Mouse (Mus musculus) adrenal gland, adult 8-10 months (tissue): ENCODE measurements at regions not wholly inside any gene's neighbourhood (a gene's known extent, or its start where the extent isn't known, plus 50 kb on each side); places are given as distances from the start of the nearest gene placed in this dataset.

Experiments used
- DNase-seq: peaks from one replicate; pipeline ENCODE4 v3.0.0; 2022

DNA sequence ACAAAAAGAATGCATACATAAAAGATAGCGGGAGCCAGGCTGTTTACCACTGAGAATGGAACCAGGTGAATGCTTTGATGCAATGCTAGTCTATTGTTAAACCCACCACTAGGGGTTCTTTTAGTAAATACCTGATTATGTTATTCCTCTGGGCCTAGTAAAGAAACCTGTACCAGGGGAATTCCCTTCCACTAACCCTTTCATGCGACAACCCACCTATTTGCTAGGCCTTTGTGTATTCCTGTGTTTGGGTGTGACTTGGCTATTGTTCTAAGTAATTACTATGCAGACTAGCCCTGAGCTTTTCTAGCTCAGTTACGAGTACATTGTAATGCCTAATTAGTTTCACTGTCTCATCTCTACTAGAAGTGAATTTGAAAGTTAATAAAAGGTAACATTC lies 95.9 kb upstream of the 1700066M21Rik start:
- no peak for DNase-seq

DNA sequence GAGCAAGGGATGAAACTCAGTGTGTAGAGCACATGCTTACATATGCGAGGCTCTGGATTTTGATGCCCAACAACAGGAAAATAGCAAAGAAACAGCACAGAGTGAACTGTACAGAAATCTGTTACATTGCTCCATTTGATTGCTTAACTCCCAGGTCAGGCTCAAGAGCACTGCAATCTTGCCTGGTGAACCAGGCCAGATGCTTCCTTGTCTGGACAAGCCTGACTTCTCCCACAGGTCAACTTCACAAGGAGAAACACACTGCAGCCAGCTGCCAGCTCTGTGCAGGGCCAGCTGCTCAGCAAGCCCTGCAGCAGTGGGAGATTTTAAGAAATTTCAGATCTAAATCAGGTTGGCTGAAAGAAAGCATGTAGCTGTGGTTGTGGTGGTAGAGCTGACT lies 81.2 kb upstream of the 1700066M21Rik start:
- DNase-seq = no peak

DNA sequence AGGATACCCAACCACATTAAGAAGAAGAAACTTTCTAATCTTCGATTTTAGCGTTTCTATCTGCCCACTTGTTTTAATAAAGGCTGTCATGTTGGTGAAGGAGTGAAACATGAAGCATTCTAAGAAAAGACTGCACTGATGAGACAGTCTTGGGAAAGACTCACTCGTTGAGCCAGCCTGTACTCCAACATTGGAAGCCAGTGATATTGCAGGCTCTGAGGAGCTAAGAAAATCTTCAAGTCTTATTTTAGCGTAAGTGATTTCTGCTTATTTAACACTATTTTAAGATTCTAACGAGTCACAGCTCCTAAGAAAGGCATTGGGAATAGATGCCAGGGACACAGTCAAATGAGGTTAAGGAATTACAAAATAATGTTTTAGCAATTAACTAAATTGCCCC lies 78.9 kb upstream of the 1700066M21Rik start:
- no peak for DNase-seq

DNA sequence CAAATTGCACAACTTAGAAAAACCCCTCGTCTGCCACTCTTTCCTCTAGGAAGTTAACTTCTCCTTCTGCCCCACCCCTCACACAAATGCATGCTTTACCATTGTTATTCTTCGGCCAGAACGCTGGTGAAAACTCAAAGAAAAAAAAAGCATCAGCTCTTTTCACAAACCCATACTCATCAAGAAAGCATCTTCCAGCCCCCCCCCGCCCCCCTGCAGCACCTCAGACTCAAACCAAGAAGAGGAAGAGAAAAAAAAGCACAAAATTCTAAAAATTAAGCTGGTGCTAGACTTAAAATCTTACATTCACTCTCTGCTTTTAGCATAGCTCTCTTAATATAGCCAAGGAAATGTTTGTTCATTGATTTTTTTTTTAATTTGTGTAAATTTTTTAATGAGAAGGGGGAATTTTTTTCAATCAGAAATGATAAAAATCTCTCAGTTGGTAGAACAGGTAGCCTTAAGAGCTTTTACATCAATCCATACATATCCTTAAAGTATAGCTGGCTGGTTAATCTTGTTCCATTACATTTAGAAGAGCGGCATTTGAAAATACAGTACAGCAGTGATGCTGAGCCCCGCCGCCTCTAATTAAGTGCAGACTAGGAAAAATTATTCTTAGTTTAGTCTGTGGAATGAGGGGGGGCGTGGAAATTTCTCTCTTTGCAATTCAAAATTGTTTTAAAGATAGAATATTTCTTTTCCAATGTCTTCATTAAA lies 76.0 kb upstream of the 1700066M21Rik start:
- DNase-seq = no peak

DNA sequence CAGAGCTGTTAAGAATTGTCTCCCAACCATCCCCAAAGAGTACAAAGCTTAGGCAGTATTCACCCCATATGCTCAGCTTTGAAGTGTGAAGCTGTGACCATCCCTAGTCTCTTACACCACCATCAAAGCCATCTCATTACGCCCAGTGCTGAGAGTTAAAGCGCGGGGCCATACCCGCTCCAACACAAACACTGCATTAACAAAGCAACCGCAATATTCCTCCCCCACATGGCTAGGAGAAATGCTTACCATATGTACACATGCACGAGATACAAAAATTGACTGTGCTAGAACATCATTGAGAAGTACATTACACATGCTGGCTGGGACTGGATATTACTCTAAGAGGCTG lies 75.5 kb upstream of the 1700066M21Rik start:
- no peak for DNase-seq

DNA sequence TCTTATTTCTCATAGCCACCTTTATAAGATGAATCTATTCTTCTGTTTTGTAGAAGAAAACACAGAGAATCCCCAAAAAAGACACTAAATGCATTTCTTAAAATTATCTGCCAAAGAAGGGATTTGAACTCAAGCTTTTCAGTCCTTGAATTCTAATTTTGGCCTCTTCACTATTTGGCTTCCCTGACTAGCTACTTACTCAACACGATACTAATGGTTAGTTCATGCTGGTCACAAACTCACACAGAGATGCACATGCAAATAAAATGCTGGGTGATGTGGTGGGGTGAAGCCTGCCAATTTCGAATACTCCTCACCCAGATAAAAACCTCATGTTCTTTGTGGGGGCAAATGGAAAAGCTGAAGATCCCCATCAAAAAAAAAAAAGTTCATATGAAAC lies 72.7 kb upstream of the 1700066M21Rik start:
- no peak for DNase-seq

DNA sequence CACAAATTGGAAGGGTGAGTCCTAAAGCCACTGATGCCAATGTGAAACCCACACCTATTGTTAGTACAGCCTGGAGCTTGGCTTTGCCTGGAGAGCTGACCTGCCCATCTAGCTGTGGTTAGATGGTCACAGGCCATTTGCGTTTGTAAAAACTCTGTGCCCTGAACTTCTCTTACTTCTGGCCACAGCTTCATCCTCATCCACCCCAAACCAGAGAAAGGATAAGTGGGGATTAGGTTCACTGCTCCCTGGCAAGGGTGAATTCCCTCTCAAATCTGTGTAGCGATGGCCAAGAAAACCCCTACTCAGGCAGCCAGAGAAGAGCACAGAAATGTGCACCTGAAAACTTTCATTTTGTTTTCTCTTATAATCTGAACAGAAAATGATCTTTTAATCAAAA lies 54.9 kb upstream of the 1700066M21Rik start:
- no peak for DNase-seq

DNA sequence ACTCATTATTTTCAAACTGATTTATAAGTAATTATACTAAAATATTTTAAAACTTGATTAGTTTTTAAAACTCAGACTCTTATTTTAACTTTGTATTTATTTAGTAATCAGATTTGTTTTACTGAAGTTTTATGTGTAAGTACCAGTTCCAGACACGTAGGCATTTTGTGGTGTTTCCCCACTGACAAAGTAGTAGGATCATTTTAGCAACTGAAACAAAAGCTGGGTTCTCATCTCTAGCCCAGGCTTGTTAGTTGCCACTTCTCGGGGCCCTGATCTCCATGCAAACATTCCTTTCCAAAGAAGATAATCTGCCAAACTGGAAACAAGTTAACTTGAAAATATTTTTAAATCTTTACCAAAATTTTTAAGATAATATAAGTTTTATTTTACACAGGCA lies 54.3 kb upstream of the 1700066M21Rik start:
- no peak for DNase-seq

DNA sequence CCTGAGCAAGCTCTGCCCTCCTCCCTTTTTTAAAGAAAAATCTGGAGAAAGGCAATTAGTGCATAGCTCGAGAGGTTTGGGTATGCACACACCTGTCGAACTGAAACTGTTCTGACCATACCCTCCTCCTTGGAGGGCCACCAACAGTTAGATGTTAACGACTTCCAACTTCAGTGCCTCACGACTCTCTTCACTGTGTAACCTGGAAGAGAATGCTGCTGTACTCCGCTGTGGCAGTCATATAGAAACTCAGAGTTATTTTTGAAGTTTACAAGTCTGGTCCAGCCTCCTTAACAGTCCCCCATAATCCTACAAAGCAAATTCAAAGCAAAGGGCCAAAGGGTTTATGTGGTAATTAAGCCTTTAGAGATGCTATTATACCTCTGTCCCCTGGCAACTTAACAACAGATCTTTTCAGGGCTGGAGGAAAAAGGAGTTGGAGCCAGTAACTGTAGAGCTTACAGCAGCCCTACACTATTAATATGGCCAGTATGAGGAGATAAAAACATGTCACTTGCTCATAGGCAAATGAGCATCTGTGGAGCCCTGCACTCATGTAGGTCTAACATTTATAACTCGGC lies 51.7 kb upstream of the 1700066M21Rik start:
- DNase-seq = no peak
